Mouse (Mus musculus): ENCODE measurements around the gene Bdh2.
A peak's percentile ranks its signal among the peaks of the same experiment; 100 is the strongest.

Bdh2 gene

DNA sequence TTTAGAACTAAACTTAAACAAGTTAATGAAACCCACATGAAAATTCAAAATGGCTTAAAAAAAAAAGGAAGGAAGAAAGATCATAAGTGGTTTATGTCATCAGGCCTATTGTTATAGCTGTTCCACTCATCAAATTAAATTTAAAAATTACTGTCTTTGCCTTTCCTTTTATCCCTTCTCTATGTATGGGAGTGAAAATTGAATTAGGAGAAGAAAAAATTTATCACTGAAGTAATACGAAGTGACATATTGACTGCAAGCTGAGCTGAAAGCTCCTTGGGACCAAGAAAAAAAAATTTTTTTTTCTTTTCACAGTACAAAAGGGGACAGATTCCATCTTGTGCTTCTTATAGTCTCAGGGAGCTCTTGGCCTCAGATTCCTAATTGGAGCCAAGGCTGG is 14.5 kb downstream of the Bdh2 start:
- DNase-seq (ENCODE audit: low spot score in 2 of 2), result no peak

DNA sequence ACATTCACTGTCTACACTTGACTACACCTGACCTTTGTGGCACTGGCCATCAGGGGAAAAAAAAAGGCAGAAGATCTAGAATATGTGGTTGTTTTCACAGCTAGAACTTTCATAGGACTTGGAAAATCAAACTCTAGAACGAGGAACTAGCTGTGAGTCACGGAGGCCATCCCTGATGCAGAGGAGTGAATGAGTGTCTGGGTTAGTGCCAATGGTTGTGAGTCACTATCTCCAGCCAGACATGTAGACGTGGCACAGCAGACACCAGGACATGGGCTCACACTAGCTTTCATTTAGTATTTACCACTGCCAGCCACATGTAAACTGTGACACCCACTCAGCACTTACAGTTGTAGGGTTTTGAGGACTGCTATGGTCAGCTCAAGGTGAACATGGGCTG is 17.5 kb downstream of the Bdh2 start:
- peak in 1 of 2 experiments; percentile 38 for DNase-seq (ENCODE audit: low spot score in 2 of 2)

DNA sequence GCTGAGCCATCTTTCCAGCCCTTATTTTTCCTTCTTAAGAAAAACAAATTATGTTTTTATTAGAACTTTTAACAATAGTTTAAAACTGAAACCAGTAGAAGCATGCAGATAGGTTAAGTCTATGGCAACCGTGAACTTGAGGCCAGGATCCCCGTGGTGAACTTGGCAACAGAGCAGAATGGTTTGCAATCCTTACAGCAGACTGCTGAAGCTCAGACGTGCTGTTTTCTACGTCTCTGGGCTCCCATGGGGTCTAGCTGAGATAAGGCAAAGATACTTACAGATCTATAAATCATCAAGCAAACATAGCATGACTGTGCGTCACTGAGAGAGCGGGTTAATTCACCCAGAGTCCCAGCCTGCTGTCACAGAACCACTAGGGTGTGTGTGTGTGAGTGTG is 19.1 kb downstream of the Bdh2 start:
- DNase-seq (ENCODE audit: low spot score in 2 of 2), result no peak

DNA sequence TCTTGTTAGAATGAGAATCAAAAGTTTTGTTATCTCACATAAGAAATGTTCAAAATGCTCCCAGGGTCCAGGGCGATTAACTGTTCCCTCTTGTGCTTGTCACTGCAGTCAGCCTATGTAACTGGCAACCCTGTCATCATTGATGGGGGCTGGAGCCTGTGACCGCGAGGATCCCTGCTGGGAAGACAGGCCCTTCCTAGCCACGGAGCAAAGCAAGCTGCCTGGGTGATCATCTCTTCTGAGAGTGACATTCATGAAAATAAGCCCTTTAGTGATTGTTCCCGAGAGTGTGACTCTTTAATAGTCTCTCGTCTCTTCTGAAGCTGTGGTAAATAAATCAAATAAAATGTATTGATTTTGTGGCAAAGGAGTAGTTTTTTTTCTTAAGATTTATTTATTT is 23.0 kb downstream of the Bdh2 start:
- DNase-seq (ENCODE audit: low spot score in 2 of 2), result no peak

DNA sequence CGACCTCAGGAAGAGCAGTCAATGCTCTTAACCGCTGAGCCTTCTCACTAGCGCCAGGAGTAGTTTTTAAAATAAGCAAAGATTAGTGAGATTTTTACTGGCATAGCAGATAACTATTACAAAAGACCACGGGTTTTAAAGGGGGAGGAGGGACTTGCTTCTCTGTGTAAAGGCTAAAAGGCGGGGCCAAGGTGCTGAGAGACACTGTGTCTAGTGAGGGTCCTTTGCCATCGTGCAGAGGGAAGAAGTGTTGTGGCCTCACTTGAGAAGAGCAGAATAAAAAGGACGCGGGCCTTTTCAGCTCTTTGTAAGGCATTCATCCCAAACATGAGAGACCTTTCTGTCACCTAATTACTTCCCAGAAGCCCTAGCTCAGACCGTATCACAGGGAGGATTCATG is 23.5 kb downstream of the Bdh2 start:
- no peak for DNase-seq (ENCODE audit: low spot score in 2 of 2)

DNA sequence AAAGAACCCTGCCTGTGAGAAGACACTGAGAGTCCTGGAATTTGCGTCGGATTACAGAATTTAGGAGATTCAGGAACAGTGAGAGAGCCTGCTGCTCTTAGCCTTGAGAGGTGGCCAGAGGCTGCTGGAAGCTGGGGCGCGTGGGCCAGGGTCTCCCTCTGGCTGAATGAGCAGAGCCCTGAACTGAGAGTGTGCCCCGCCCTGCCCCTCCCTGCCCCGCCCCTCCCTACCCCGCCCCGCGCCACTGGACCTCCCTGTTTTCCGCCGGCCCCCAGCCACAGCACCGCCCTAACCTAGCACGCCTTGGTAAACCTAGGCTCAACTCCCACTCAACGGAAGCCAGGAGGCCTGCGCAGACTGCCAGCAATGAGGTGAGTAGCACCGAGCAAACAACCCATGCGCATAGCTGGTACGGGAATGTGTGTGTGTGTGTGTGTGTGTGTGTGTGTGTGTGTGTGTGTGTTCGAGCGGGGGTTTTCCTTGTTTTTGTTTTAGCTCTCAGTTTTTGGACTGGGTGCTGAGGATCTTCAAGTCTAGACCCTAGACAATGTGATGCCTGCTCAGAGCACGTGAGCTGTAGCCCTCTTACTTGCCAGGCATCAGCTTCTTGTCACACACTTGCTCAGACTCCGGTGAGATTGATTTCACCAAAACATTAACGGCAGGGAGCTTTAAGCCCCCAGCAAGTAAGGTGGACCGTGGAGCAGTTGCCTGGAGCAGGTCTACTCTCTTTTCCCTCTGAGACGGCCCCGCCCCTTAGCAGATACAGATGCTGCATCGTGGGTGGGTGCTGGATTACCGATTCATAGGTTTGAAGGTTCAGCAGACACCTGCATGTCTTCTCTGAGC is 26.6 kb downstream of the Bdh2 start, which contains the start of gene Slc9b2:
TSS of gene Slc9b2 (plus strand) at position 290 of the 849 bp plus-strand sequence.
- peak in 1 of 2 experiments; percentile 16 for DNase-seq (ENCODE audit: low spot score in 2 of 2)

DNA sequence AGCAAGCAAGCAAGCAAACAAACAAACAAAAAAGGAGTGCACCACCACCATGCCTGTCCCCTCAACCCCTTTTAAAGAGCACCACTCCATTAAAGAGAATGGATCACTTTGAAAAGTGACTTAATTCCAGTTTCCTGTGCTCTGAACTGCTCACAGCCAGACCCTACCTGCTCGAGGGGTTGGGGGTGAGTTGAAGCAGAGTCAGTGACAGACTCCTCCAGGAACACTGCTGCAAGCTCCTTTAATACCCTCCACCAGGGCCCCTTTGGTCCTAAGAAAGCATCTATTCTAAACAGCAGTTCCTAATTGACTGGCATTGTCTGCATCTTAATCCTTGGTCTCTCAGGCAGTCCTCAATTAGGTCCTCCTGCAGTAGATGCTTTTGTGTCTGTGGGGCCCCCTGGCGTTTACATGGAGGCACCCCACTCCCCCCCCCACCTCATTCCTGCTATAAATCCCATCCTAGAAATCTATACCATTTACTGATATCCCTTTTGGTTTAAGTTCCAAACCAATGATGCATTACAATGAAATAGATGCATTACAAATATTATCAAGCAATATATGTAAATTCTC is 32.0 kb downstream of the Bdh2 start:
- no peak for DNase-seq (ENCODE audit: low spot score in 2 of 2)

DNA sequence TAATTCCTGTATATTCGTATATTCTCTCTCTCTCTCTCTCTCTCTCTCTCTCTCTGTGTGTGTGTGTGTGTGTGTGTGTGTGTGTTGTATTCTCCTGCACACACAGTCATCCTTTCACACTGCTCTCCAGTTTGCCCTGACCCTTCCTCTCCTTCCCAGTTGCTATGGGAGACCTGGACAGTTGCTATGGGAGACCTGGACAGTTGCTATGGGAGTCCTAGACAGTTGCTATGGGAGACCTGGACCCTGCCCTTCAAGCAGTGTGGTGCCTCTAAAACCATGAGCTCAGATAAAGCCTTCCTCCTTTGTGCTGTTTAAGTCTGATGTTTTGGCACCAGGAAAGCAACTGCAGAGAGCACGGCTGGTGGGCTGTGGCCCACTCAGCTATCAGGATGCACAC is 32.7 kb downstream of the Bdh2 start:
- DNase-seq (ENCODE audit: low spot score in 2 of 2), result no peak

DNA sequence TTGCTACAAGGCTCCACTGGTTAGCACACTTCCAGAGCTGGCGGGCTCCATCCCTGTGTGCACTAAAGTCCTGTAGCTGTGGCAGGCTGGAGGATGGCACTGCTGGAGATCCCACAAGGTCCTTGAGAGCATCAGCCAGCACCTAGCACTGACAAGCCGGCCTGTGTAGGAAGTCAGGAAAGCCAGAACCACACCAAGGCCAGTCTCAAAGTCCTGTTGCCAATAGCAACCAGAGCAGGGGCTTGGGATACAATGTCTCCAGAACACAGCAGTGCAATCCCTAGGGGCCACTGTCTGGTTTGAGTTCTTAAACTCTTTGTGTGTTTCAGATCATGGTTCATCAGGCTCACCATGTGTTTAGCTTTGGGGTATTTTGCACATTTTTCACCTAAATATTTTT is 33.8 kb downstream of the Bdh2 start:
- DNase-seq (ENCODE audit: low spot score in 2 of 2), result no peak

DNA sequence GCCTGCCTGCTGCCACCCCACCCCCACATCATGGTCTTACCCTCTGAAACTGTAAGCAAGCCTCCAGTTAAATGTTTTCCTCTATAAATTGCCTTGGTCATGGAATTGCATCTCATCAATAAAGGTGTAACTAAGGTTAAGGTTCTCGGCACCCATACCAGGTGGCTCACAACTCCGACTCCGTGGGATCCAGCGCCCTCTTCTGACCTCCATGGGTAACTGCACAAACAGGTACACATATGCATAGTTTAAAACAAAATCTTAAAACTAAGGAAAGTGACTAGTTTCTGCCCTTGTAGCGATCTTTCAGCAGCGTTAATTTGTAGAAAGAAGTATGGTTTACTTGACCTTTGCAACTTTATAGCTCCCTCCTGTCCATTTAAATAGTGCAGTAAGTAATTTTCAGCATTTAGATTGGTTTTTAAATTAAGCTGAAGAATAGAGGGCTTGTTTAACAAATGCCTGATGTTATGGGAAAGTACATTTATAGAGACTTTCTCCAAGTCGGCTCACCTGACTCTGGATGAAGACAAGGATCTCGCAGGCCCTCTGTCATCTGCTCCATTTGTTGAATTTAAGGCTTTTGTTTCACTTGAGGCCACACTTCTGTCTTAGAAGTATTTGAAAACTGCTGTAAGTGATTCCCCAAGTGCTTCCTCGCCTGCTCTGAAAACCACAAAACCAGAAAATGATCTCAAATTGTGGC is 34.9 kb downstream of the Bdh2 start:
- no peak for DNase-seq (ENCODE audit: low spot score in 2 of 2)

DNA sequence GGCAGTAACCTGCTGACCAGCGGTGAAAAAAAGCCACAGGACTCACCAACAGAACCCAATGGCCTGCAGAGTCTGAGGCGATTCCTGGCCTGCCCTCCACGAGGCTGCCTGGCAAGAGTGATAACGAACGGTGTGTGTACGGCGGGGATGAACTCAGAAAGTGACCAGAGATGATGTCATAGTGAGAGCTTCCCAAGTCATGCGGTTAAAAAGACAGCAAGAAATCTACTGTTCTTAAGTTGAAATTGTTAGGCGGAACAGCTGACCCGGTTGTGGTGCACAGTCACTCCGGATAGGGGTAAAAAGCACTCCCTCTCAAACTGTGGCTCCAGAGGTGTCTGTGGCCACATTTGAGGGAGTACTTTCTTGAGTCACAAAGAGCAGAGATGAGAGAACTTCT is 37.3 kb downstream of the Bdh2 start:
- DNase-seq (ENCODE audit: low spot score in 2 of 2), result no peak

DNA sequence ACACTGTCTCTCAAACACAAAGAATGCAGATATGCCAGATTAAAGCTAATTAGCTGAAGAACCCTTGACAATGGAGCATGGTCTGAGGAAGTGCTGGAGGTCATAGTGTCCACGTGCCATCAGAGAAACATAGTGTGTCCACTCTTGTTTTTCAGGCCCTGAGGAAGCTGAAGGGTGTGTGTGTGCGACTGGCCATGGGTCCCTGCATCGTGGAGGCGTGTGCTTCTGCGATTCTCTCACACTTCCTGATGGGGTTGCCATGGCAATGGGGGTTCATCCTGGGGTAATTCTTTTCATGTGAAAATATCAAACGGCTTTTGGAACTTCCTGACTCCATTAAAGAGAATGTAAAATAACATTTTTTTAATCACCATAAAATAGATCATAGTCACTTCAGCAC is 43.3 kb downstream of the Bdh2 start:
- no peak for DNase-seq (ENCODE audit: low spot score in 2 of 2)

DNA sequence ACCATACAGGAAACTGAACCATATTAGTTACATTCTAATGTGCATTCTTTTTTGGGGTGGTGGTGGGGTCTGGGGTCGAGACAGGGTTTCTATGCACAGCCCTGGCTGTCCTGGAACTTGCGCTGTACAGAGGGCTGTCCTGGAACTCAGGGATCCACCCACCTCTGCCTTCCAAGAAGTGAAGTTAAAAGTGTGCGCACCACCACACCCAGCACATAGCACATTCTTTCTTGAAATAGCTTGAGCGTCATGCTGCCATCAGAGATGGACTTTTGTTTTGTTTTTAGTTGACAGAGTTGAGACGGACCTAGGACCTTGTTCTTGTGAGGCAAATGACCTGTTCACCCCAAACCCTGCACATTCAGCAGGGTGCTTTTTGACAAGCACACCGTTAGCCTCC is 46.2 kb downstream of the Bdh2 start:
- no peak for DNase-seq (ENCODE audit: low spot score in 2 of 2)

DNA sequence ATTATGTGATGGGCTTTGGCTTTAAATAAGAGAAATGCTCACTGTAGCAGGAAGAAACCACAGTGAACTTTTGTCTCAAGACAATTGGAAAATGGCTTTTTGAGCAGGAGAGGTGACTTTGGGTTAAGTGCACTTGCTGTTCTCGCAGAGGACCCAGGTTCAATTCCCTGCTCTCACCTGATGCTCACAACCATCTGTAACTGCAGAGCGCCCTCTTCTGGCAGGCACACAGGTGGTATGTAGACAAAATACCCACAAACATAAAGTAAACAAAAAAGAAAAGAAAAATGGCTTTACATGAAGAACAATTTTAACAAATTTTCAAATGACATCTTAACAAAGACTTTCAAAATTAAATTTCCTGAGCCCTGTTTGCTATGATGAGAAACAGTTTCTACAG is 46.6 kb downstream of the Bdh2 start:
- no peak for DNase-seq (ENCODE audit: low spot score in 2 of 2)

DNA sequence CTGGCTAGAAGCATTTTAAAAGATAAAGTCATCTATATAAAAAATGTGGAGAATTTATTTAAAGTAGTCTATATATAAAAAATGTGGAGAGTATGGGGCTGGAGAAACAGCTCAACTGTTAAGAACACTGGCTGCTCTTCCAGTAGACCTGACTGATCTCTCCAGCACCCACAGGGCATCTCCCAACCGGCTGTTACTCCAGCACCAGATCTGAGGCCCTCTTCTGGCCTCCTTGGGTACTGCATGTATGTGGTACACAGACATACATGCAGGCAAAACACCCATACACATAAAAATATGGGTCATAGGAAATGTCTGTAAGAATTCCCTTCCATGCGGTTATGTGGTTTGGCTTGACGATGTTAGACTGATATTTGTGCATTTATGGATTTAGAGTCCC is 47.5 kb downstream of the Bdh2 start:
- DNase-seq (ENCODE audit: low spot score in 2 of 2), result peak in 1 of 2 experiments; percentile 20

DNA sequence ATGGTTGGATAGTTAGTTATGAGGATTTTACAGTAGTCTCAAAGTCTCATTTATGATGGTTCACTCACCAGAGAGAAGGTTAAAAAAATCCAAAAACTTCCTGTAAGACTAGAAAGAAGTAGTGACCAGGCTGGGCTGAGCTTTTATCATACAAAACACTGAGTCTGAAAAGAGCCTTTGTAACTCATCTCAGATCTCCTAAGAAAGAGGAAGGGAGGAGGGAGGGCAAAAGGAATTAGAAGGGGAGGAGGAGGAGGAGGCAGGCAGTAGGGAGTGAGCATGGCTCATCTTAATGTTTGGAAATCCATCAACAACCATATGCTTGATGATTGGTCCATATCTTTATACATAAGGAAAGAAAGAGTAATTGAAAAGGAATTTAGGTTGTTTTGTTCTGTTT is 51.7 kb downstream of the Bdh2 start:
- DNase-seq (ENCODE audit: low spot score in 2 of 2), result no peak

DNA sequence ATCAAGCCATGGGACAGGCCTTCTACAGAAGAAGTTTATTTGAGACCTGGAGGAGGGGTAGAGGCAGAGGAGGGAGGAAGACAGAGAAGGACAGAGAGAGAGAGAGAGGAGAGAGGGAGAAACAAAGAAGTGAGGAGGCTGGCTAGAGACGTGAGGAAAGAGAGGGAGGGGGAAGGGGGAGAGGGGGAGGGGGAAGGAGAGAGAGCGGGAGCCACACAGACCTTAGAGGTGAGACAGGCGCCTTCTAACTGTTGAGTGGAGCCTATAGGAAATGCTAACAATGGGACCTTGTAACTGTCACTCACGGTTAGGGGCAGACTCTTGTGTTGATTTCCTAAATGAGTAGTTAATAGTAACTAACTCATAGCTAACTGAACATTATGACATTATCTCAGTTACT is 52.7 kb downstream of the Bdh2 start:
- DNase-seq (ENCODE audit: low spot score in 2 of 2), result no peak

DNA sequence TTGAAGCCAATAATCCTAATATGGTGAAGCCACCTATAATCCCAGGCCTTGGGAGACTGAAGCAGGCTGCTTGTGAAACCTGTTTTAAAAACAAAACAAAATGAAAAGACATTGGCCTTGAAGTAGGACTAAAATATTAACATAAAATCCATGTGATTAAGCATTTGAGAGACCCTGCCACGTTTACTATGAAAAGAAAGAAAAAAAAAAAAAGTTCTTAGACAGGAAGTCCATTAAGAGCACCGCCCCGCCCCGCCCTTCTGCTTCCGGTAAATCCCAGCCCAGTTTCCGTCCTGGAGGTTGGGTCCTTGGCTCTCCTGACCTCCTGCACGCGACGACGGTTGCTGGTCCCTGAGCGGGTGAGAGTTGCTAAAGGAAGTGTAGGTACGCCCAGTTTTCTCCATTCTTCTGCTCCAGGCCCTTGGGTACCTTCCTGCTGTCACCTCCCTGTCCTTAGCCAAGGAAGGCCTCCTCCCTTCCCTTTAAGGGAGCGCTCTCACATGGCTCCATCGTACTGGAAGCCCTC is 66.8 kb downstream of the Bdh2 start, which contains the start of gene Slc9b1:
TSS of gene Slc9b1 (plus strand) at position 291 of the 526 bp plus-strand sequence.
- DNase-seq (ENCODE audit: low spot score in 2 of 2), result no peak

DNA sequence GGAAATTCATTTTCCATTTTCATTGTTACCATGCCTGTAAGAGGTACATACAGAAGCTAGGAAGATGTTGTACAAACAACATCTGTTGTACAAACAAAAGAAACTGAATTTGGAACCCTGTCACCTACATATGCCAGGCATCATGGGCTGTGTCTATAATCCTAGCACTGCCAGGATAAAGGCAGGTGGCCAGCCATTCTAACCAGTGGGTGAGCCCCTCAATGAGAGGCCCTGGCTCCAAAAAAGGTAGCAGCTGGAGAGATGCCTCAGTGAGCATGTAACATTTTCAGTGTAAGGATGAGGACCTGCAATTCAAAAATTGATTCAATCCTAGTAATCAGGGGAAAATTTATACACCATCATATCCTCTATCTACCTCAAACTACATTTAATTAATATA is 68.0 kb downstream of the Bdh2 start:
- no peak for DNase-seq (ENCODE audit: low spot score in 2 of 2)

DNA sequence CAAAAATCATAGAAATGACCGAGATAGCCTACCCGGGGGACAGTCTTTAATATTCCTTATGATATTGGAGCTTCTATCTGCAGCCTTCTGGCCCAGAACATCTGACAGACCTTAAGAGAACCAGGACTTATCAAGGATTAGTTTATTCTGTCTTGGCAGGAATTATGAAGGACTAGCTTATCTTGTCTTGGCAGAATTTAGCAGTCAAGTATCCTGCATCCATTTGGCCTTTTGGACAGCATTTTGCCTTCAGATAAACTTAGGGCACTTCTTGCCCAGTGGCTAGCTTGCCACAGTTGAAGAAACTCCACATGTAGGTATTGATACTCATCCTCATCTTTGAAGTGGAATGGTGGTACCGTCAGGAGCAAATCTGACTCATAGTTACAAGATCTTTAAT is 70.8 kb downstream of the Bdh2 start:
- DNase-seq (ENCODE audit: low spot score in 2 of 2), result no peak
